Mouse (Mus musculus) hindbrain, embryonic 13.5 days (tissue): ENCODE results near the gene Aox3. TPM values are rescaled to one million over a fixed set of nuclear protein-coding genes. Genes with fewer than 3 reads are reported as not detected.

Source experiments
- ATAC-seq: fragments of 200-750 bp; cut with Nextera tagmentation; 2 replicates; pipeline ENCODE4 v1.8.0; 2017; ENCODE audit warnings: moderate TSS enrichment; ENCODE audit not compliant: low FRiP score
- H3K27ac ChIP-seq: fragments of 300-500 bp; sonication (generic); 2 replicates; pipeline ENCODE4 v1.5.1; 2015; ENCODE audit warnings: inconsistent platforms, mild to moderate bottlenecking, moderate library complexity
- H3K27me3 ChIP-seq: fragments of 300-500 bp; sonication (generic); 2 replicates; pipeline ENCODE4 v1.6.1; 2015; ENCODE audit warnings: mild to moderate bottlenecking, inconsistent platforms
- H3K36me3 ChIP-seq: fragments of 300-500 bp; sonication (generic); 2 replicates; pipeline ENCODE4 v1.6.1; 2015; ENCODE audit warnings: mild to moderate bottlenecking, inconsistent platforms
- H3K4me1 ChIP-seq: fragments of 300-500 bp; sonication (generic); replicated peaks from 2 replicates; pipeline ENCODE4 v1.6.1; 2015; ENCODE audit warnings: inconsistent platforms
- H3K4me2 ChIP-seq: fragments of 300-500 bp; sonication (generic); 2 replicates; pipeline ENCODE4 v1.6.1; 2015; ENCODE audit warnings: inconsistent platforms, mild to moderate bottlenecking, moderate library complexity
- H3K4me3 ChIP-seq: fragments of 300-500 bp; sonication (generic); 2 replicates; pipeline ENCODE4 v1.5.1; 2015; ENCODE audit warnings: mild to moderate bottlenecking, inconsistent platforms
- H3K9ac ChIP-seq: fragments of 300-500 bp; sonication (generic); 2 replicates; pipeline ENCODE4 v1.6.1; 2015; ENCODE audit warnings: mild to moderate bottlenecking, inconsistent platforms
- H3K9me3 ChIP-seq: fragments of 300-500 bp; sonication (generic); 2 replicates; pipeline ENCODE4 v1.6.1; 2016; ENCODE audit warnings: inconsistent platforms
- WGBS: fragments of 180-500 bp; shearing (Covaris S2); methylation state at CpG from one replicate; pipeline ENCODE4 v1.1.7; 2015; 5-methylcytosine and 5-hydroxymethylcytosine counted together
- polyA plus RNA-seq: library from polyadenylated mRNA; unstranded; fragments of >200 nt; fragmentation: Nextera tagmentation; extraction: Ambion mirVana; gene quantifications from 2 replicates; pipeline ENCODE4 v1.2.1, GENCODE M21; 2015

Aox3 gene
- polyA plus RNA-seq, 1 experiment from 2014 or later, result 0.04 TPM

GRCm38 (mm10) chr1:58080446-58080845 lies 32.5 kb upstream of the Aox3 start:
- 89% methylated on average over 4 of the region's 4 CpGs for WGBS
- Histone ChIP-seq H3K27me3 (no peaks in the 10 kb centered on the region), H3K4me2 (no peak overlapping the region), H3K4me3 (no peak overlapping the region), H3K9me3 (no peaks in the 10 kb centered on the region), H3K9ac (no peak overlapping the region), H3K27ac (no peak overlapping the region), H3K4me1 (no peaks in the 10 kb centered on the region), H3K36me3 (no peaks in the 10 kb centered on the region)
- no peak for ATAC-seq

DNA sequence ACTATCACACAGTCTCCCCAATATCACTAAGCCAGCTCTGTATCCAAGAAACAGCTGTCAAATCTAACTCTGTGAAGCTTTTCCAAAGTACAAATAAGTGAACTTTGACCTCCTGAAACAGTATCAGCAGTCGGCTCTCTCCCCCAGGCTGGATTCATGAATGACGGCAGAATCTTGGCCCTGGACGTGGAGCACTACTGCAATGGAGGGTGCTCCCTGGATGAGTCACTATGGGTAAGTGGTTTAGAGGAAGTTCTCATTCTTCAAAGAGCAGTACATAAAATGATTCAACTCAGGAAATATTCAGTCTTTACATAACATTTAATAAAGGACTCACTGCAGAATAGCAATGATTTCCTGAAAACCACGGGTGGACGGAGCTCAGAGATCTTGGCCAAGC lies 31.6 kb upstream of the Aox3 start:
- Histone ChIP-seq H3K4me2 (no peak overlapping the region), H3K4me3 (no peak overlapping the region), H3K27ac (no peak overlapping the region), H3K9ac (no peak overlapping the region), H3K9me3 (no peaks in the 10 kb centered on the region), H3K4me1 (no peaks in the 10 kb centered on the region), H3K27me3 (no peaks in the 10 kb centered on the region), H3K36me3 (no peaks in the 10 kb centered on the region)
- no peak for ATAC-seq
- 88% methylated on average over 5 of the region's 5 CpGs for WGBS

DNA sequence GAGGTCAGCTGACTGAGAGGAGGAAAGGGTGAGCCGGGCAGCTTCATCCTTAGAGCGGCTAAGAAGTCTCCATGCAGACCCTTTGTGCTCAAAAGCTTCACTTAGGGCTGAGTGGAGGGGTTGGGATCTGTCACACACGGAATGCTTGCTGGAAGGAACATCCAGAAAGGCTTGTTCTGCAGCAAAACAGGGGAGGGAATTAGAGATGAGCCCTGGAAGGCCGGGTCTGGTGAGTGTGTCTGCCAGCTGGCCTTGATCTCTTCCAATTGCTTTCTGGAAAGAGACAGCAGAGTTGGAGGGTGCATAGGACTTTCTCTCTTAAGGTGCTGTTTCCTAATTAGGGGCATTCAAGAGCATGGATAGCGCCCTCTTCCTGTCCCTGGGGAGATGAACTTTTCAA lies 23.6 kb upstream of the Aox3 start:
- WGBS, result 70% methylated on average over 5 of the region's 5 CpGs
- Histone ChIP-seq H3K9ac (no peak overlapping the region), H3K27me3 (no peaks in the 10 kb centered on the region), H3K9me3 (no peaks in the 10 kb centered on the region), H3K36me3 (no peaks in the 10 kb centered on the region), H3K4me1 (no peaks in the 10 kb centered on the region), H3K4me2 (no peak overlapping the region), H3K27ac (no peak overlapping the region), H3K4me3 (no peak overlapping the region)
- no peak for ATAC-seq

- Histone ChIP-seq H3K27me3 (no peaks in the 10 kb centered on the region), H3K4me1 (no peaks in the 10 kb centered on the region), H3K27ac (no peak overlapping the region), H3K9me3 (no peaks in the 10 kb centered on the region), H3K36me3 (no peaks in the 10 kb centered on the region), H3K9ac (no peak overlapping the region), H3K4me3 (no peak overlapping the region), H3K4me2 (no peak overlapping the region)
- ATAC-seq, result no peak
- WGBS, result 90% methylated on average over 4 of the region's 4 CpGs
These were observed 22.7 kb upstream of the Aox3 start for GRCm38 (mm10) chr1:58090191-58090590.

DNA sequence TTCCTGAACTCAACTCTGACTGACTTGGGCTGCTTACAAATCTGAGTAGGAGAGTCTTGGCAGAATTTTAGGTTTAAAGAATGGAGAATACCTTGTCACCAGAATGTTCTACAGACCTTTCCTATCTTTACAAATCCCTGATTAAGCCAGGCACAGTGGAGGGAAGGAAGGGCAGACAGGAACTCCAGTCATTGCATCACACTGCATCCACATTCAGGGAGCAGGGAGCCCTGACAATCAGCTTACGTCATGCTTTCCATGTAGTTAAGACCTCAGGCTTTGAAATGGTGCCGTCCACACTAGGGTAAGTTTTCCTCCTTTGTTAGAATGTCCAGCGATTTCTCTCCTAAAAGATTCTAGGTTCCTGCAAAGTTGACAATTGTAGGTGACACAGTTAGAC lies 21.7 kb upstream of the Aox3 start:
- WGBS, result 78% methylated on average over 3 of the region's 3 CpGs
- H3K27ac ChIP-seq, result no peak overlapping the region

GRCm38 (mm10) chr1:58091992-58092560 lies 20.9 kb upstream of the Aox3 start:
- Histone ChIP-seq H3K27ac (no peak overlapping the region), H3K4me3 (no peak overlapping the region), H3K36me3 (no peaks in the 10 kb centered on the region), H3K4me1 (no peaks in the 10 kb centered on the region), H3K27me3 (no peaks in the 10 kb centered on the region), H3K9me3 (no peaks in the 10 kb centered on the region), H3K4me2 (no peak overlapping the region), H3K9ac (no peak overlapping the region)
- 83% methylated on average over 2 of the region's 2 CpGs for WGBS
- no peak for ATAC-seq

More for the DNA sequence above, 21.7 kb upstream of the Aox3 start:
- no peaks in the 10 kb centered on the region for H3K4me1 ChIP-seq
- H3K4me3 ChIP-seq, result no peak overlapping the region
- no peaks in the 10 kb centered on the region for H3K27me3 ChIP-seq
- H3K9me3 ChIP-seq, result no peaks in the 10 kb centered on the region
- H3K9ac ChIP-seq, result no peak overlapping the region
- no peak overlapping the region for H3K4me2 ChIP-seq
- H3K36me3 ChIP-seq, result no peaks in the 10 kb centered on the region
- no peak for ATAC-seq

GRCm38 (mm10) chr1:58097338-58097737 lies 15.6 kb upstream of the Aox3 start:
- no peaks in the 10 kb centered on the region for H3K4me1 ChIP-seq
- no peaks in the 10 kb centered on the region for H3K36me3 ChIP-seq
- H3K4me3 ChIP-seq, result no peak overlapping the region
- 85% methylated on average over 6 of the region's 6 CpGs for WGBS
- H3K27ac ChIP-seq, result no peak overlapping the region
- H3K4me2 ChIP-seq, result no peak overlapping the region
- H3K27me3 ChIP-seq, result no peaks in the 10 kb centered on the region
- no peak for ATAC-seq
- no peaks in the 10 kb centered on the region for H3K9me3 ChIP-seq
- H3K9ac ChIP-seq, result no peak overlapping the region

- Histone ChIP-seq H3K27me3 (no peaks in the 10 kb centered on the region), H3K27ac (no peak overlapping the region), H3K36me3 (no peaks in the 10 kb centered on the region), H3K4me3 (no peak overlapping the region), H3K9me3 (no peaks in the 10 kb centered on the region), H3K4me2 (no peak overlapping the region), H3K4me1 (no peaks in the 10 kb centered on the region), H3K9ac (no peak overlapping the region)
- no peak for ATAC-seq
These were observed 13.8 kb upstream of the Aox3 start for GRCm38 (mm10) chr1:58099119-58099518.

DNA sequence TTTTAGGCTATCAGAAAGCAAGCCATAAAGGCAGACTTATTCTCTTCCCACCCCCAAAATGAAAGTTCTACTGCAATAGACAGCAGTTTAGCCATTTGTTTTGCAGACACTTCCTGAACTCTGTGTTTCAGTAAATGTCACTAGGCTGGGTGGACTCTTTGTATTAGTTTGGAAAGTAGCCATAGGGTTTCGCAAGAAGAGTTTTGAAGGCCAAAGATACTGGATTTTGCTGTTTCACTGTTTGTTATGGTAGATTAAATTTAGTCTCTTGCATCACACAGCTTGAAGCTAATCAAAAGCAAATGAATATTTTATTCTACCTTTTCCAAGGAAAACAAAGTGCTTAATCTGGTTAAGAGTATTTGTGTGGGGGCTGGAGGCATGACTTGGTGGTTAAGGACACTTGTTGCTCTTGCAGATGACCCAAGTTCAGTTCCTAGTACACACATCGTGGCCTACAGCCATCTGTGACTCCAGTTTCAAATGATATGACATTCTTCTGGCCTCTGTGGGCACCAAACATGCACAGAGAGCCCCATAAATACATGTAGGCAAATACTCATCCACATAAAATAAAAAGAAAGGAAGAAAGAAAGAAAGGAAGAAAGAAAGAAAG lies 11.3 kb upstream of the Aox3 start:
- H3K4me3 ChIP-seq, result no peak overlapping the region
- no peak overlapping the region for H3K4me2 ChIP-seq
- no peak for ATAC-seq
- no peak overlapping the region for H3K27ac ChIP-seq
- H3K4me1 ChIP-seq, result no peaks in the 10 kb centered on the region
- no peaks in the 10 kb centered on the region for H3K9me3 ChIP-seq
- H3K9ac ChIP-seq, result no peak overlapping the region
- WGBS, result 73% methylated on average over 2 of the region's 2 CpGs
- no peaks in the 10 kb centered on the region for H3K36me3 ChIP-seq
- no peaks in the 10 kb centered on the region for H3K27me3 ChIP-seq

- Histone ChIP-seq H3K4me3 (no peak overlapping the region), H3K36me3 (no peaks in the 10 kb centered on the region), H3K9me3 (no peaks in the 10 kb centered on the region), H3K9ac (no peak overlapping the region), H3K27me3 (no peaks in the 10 kb centered on the region), H3K27ac (no peak overlapping the region), H3K4me1 (no peaks in the 10 kb centered on the region), H3K4me2 (no peak overlapping the region)
- WGBS, result 87% methylated on average over 7 of the region's 7 CpGs
- ATAC-seq, result no peak
These were observed 10.4 kb upstream of the Aox3 start for GRCm38 (mm10) chr1:58102494-58102893.

- 88% methylated on average over 6 of the region's 6 CpGs for WGBS
- ATAC-seq, result no peak
These were observed 7.2 kb upstream of the Aox3 start for GRCm38 (mm10) chr1:58105685-58106084.

GRCm38 (mm10) chr1:58107066-58107465 lies 5.9 kb upstream of the Aox3 start:
- H3K36me3 ChIP-seq, result no peaks in the 10 kb centered on the region

More at GRCm38 (mm10) chr1:58105685-58106084, 7.2 kb upstream of the Aox3 start:
- Histone ChIP-seq H3K36me3 (no peaks in the 10 kb centered on the region), H3K9ac (no peak overlapping the region), H3K4me3 (no peak overlapping the region), H3K4me2 (no peak overlapping the region), H3K9me3 (no peaks in the 10 kb centered on the region), H3K27ac (no peak overlapping the region), H3K27me3 (no peaks in the 10 kb centered on the region), H3K4me1 (no peaks in the 10 kb centered on the region)

GRCm38 (mm10) chr1:58110241-58110640 lies 2.7 kb upstream of the Aox3 start:
- H3K4me3 ChIP-seq, result no peak overlapping the region
- no peak for ATAC-seq
- no peaks in the 10 kb centered on the region for H3K9me3 ChIP-seq
- no peaks in the 10 kb centered on the region for H3K4me1 ChIP-seq
- WGBS, result 95% methylated on average over 5 of the region's 5 CpGs
- no peak overlapping the region for H3K27ac ChIP-seq
- no peak overlapping the region for H3K9ac ChIP-seq
- H3K27me3 ChIP-seq, result no peaks in the 10 kb centered on the region
- H3K4me2 ChIP-seq, result no peak overlapping the region
- H3K36me3 ChIP-seq, result no peaks in the 10 kb centered on the region

More at GRCm38 (mm10) chr1:58107066-58107465, 5.9 kb upstream of the Aox3 start:
- no peak for ATAC-seq
- Histone ChIP-seq H3K9me3 (no peaks in the 10 kb centered on the region), H3K27ac (no peak overlapping the region), H3K9ac (no peak overlapping the region), H3K27me3 (no peaks in the 10 kb centered on the region), H3K4me2 (no peak overlapping the region), H3K4me3 (no peak overlapping the region), H3K4me1 (no peaks in the 10 kb centered on the region)
- 87% methylated on average over 2 of the region's 2 CpGs for WGBS
